Mouse (Mus musculus) embryonic facial prominence, embryonic 14.5 days (tissue): Measurements from ENCODE around the gene Med22. TPM values are rescaled to one million over a fixed set of nuclear protein-coding genes. Genes with fewer than 3 reads are reported as not detected.
A peak's percentile ranks its signal among the peaks of the same experiment; 100 is the strongest.

Source experiments
- ATAC-seq: fragments of 200-750 bp; cut with Nextera tagmentation; 2 replicates; pipeline ENCODE4 v1.8.0; 2017; ENCODE audit warnings: low read depth, moderate number of reproducible peaks, moderate TSS enrichment
- DNase-seq: peaks from one replicate; pipeline ENCODE4 v3.0.0-alpha.2; 2015; ENCODE audit warnings: low spot score
- H3K27ac ChIP-seq: fragments of 300-500 bp; sonication (generic); replicated peaks from 2 replicates; pipeline ENCODE4 v1.5.1; 2014; ENCODE audit warnings: low read depth, mild to moderate bottlenecking, low read length, moderate library complexity
- H3K27me3 ChIP-seq: fragments of 300-500 bp; sonication (generic); replicated peaks from 2 replicates; pipeline ENCODE4 v1.6.1; 2014; ENCODE audit warnings: low read length; ENCODE audit not compliant: control insufficient read depth, insufficient read depth
- H3K36me3 ChIP-seq: fragments of 300-500 bp; sonication (generic); 2 replicates; pipeline ENCODE4 v1.6.1; 2014; ENCODE audit warnings: low read length, mixed read lengths; ENCODE audit not compliant: control insufficient read depth, insufficient read depth
- H3K4me1 ChIP-seq: fragments of 300-500 bp; sonication (generic); 2 replicates; pipeline ENCODE4 v1.6.1; 2014; ENCODE audit warnings: antibody characterized with exemption, low read length; ENCODE audit not compliant: control insufficient read depth, insufficient read depth
- H3K4me2 ChIP-seq: fragments of 300-500 bp; sonication (generic); 2 replicates; pipeline ENCODE4 v1.6.1; 2014; ENCODE audit warnings: low read depth, mild to moderate bottlenecking, low read length, moderate library complexity, mixed read lengths
- H3K4me3 ChIP-seq: fragments of 300-500 bp; sonication (generic); 2 replicates; pipeline ENCODE4 v1.5.1; 2014; ENCODE audit warnings: low read depth, mild to moderate bottlenecking, low read length
- H3K9ac ChIP-seq: fragments of 300-500 bp; sonication (generic); 2 replicates; pipeline ENCODE4 v1.6.1; 2014; ENCODE audit warnings: low read depth, mild to moderate bottlenecking, low read length, moderate library complexity, mixed read lengths
- H3K9me3 ChIP-seq: fragments of 300-500 bp; sonication (generic); 2 replicates; pipeline ENCODE4 v1.6.1; 2016; ENCODE audit warnings: low read length; ENCODE audit not compliant: control insufficient read depth
- WGBS: fragments of 180-500 bp; shearing (Covaris S2); extraction: QIAGEN DNeasy Blood & Tissue Kit; methylation state at CpG from one replicate; pipeline ENCODE4 v1.1.7; 2014; 5-methylcytosine and 5-hydroxymethylcytosine counted together
- polyA plus RNA-seq: library from polyadenylated mRNA; unstranded; fragments of >200 nt; fragmentation: Nextera tagmentation; extraction: Ambion mirVana; gene quantifications from 2 replicates; pipeline ENCODE4 v1.2.1, GENCODE M21; 2014

The Med22 gene
- polyA plus RNA-seq, 1 experiment from 2014 or later, result 30.6 TPM

DNA sequence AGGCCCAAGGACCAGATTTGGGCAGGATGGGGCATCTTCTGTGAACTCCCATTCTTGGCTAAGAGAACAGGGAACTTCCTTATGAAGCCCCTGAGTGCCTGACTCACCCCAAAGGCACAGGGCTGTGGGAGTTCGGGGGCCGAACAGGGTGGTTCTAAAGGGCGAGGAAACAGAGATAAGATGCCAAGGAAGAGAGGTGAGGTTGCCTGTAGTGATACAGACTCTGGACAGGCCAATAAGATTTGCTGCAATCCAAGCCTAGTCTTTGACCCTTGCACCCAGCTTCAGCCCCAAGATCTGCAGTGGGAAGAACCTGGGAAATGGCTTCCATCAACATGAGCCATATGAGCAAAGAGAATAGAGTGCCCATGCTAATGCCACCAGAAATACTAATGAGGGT lies 32.8 kb upstream of the Med22 start:
- Histone ChIP-seq H3K4me3 (no peak overlapping the region), H3K36me3 (0 out of 2 replicates have a peak, but pooled peaks cover 2% of the 10 kb centered on the region), H3K27ac (no peak overlapping the region), H3K9ac (no peak overlapping the region), H3K4me2 (no peak overlapping the region), H3K27me3 (no peaks in the 10 kb centered on the region), H3K4me1 (no peaks in the 10 kb centered on the region), H3K9me3 (no peaks in the 10 kb centered on the region)
- no peak for ATAC-seq
- DNase-seq, result no peak
- WGBS, result 72% methylated on average over 3 of the region's 3 CpGs

DNA sequence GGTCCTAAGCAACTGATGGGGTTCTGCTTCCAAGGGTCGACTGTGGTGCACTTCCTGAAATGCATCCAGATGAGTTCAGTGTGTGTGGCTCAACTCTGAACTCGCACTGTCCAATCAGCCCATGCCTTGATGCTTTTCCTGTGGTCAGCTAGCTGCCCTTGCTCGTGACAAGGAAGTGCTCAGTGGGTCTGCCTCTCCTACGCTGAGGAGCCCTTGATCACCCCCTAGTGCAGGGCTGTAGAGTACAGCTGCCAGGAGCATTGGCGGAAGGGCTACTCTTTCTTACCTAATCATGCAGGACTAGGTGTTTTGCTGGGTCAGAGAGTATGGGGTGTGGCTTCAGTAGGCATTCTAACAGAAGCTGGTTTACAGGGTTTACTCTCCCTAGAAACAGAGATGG lies 31.1 kb upstream of the Med22 start:
- ATAC-seq, result no peak
- WGBS, result 34% methylated on average over 5 of the region's 5 CpGs
- H3K36me3 ChIP-seq, result no peaks in the 10 kb centered on the region

DNA sequence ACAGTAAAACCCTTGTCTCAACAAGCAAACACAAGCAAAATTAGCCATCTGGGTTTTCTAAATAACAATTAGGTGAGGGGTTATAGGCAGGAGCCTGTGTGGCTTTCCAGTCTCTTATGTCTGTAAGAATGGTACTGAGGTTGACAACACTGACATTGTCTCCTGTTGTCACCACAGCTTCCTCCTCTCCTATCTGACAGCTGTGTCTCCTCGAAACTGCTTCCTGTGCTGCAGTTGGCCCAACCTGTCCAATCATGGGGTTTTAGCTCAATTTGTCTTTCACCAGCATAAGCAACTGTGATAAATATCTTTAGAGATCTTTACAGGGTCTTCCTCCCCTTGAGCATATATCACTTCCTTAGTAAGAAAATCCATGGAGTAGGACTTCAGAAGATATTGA lies 25.9 kb upstream of the Med22 start:
- Histone ChIP-seq H3K36me3 (peaks cover 4% of the 10 kb centered on the region), H3K27ac (no peak overlapping the region), H3K9me3 (no peaks in the 10 kb centered on the region), H3K4me1 (peaks cover 10% of the 10 kb centered on the region), H3K9ac (no peak overlapping the region), H3K27me3 (no peaks in the 10 kb centered on the region), H3K4me3 (no peak overlapping the region), H3K4me2 (no peak overlapping the region)
- ATAC-seq (no peak), DNase-seq (no peak)
- 72% methylated on average over 1 of the region's 1 CpGs for WGBS

More for the DNA sequence above, 31.1 kb upstream of the Med22 start:
- no peak overlapping the region for H3K4me3 ChIP-seq
- no peaks in the 10 kb centered on the region for H3K4me1 ChIP-seq
- H3K4me2 ChIP-seq, result no peak overlapping the region
- H3K9me3 ChIP-seq, result no peaks in the 10 kb centered on the region
- no peaks in the 10 kb centered on the region for H3K27me3 ChIP-seq
- H3K9ac ChIP-seq, result no peak overlapping the region
- no peak for DNase-seq
- no peak overlapping the region for H3K27ac ChIP-seq

DNA sequence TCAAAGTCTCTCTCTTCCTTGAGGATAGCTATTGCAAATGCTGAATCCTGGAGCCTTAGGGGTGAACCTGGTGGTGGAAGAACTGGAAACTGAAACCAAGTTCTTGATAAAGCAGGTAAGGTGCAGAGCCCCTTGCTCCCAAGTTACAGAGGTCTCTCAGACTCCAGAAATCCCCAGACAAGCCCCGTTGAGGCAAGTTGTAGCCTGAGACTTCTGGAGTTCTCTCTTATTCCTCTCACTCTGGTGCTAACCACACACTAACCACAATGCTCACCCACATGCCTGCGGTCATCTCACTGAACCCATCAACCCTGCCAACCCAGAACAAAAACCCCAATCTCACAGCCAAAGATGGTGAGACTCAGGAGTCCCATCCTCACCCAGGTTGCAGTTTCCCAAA lies 24.8 kb upstream of the Med22 start:
- H3K9me3 ChIP-seq, result no peaks in the 10 kb centered on the region
- 97% methylated on average over 2 of the region's 2 CpGs for WGBS
- peaks cover 13% of the 10 kb centered on the region for H3K4me1 ChIP-seq
- no peak for ATAC-seq
- no peak overlapping the region for H3K27ac ChIP-seq
- no peak overlapping the region for H3K4me2 ChIP-seq
- H3K9ac ChIP-seq, result no peak overlapping the region
- no peak overlapping the region for H3K4me3 ChIP-seq
- H3K36me3 ChIP-seq, result peaks cover 15% of the 10 kb centered on the region
- H3K27me3 ChIP-seq, result no peaks in the 10 kb centered on the region
- DNase-seq, result no peak

DNA sequence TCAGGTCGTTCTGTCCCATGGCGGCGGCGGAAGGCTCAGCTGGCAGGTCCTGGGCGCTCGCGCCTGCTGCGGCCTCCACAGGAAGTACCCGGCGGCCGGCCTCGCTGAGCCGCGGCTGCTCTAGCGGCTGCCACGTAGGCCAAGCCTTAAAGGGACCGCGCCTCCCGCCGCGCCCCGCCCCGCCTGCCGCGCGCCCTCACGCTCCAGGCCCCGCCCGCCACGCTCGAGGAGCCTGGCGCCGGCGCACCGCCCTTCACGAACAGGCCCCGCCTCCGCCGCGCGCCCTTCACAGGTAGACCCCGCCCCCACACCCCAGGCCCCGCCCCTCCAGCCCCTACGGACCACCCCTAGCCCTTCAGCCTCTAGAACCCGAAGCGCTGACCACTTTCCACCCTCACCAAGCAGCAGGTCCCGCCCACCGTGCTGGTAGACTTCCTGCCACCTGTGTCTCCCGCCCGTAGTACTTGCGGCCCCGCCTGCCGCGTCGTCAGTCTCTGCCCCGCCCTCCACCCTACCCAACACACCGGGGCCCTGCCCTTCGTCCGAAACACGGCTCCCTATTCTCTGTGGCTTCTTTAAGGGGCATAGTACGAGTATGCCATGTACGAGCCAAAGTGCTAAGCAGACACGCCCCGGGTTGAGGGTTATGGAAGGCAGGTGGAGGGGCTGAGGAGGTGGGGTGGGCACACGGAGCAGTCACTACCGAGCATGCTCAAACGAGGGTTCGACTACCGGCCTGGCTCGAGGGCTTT lies 23.0 kb upstream of the Med22 start, which contains the start of the genes Surf4 and Stkld1:
Surf4 (minus strand) TSS at position 625 of the 752 bp plus-strand sequence.
Stkld1 (plus strand) TSS at position 744 of the 752 bp plus-strand sequence.
- ATAC-seq (peak; percentile 96), DNase-seq (peak; percentile 97)
- H3K4me1 ChIP-seq, result peaks cover 13% of the 10 kb centered on the region
- under 1% methylated on average over 23 of the region's 70 CpGs for WGBS
- H3K9ac ChIP-seq, result peak within 1 kb of the TSS; percentile 99
- H3K27ac ChIP-seq, result peak within 1 kb of the TSS; percentile 88
- H3K4me2 ChIP-seq, result peak within 1 kb of the TSS; percentile 58
- peak within 1 kb of the TSS; percentile 77 for H3K4me3 ChIP-seq
- peaks cover 28% of the 10 kb centered on the region for H3K36me3 ChIP-seq
- H3K9me3 ChIP-seq, result no peaks in the 10 kb centered on the region
- no peaks in the 10 kb centered on the region for H3K27me3 ChIP-seq

DNA sequence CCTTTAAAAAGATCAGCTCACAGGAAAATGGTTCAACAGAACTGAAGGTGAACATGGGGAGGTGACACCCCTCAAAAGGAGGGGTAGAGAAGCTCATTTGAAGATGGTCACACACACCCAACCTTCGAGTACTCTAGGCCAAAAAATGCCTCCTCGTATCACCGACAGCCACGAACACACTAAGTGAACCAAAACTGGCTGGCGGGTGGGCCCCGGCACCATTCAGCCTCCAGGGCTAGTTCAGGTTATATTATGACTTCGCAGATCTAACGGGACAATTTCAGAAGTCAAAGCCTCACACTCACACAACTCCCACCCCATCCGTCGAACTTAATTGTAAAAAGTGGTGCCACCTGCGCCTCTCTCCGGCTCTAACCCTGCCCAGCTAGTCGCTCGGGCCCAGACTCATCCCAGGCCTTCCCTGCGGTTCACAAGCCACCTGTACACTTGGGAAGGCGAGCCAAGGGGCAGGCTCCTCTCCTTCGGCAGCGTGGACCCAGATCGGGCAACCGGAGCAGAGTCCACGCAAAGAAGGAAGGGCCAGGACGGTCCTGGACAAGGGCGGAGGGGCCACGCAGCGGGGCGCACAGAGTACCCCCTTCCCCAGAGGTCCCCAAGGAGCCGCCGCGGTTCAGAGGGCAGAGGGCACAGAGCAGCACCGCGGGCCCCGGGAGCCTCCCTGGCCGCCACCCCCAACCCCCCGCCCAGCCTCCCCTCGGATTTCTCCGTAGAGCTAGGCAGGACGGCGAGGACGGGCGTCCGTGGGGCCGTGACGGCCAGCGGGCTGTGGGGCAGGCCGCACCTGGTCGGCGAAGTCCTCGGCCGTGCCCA lies 22.2 kb upstream of the Med22 start:
- Histone ChIP-seq H3K4me3 (peak overlapping the region; percentile 77), H3K4me2 (peak overlapping the region; percentile 58), H3K9me3 (no peaks in the 10 kb centered on the region), H3K27me3 (no peaks in the 10 kb centered on the region), H3K27ac (peak overlapping the region; percentile 88), H3K36me3 (peaks cover 35% of the 10 kb centered on the region), H3K9ac (peak overlapping the region; percentile 99), H3K4me1 (peaks cover 13% of the 10 kb centered on the region)
- no peak for ATAC-seq
- DNase-seq, result peak; percentile 11
- WGBS, result 2% methylated on average over 19 of the region's 49 CpGs

DNA sequence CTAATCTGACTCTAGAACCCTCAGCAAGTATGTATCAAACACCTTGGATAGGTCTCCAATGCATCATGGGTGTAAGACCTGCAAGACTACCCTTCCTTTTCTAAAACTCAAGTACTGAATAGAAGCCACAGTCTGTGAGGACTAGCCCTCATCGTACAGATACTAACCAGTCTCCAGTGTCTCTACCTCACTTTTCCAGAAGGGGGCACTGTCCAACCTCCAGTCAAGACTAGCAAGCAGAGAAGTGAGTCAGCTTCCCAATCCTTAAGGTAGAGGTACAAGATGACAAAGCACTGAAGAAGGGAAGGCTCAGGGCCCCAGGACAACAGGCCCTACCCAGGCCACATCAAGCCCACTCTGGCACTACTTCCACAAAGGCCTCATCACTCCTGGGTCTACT lies 19.9 kb upstream of the Med22 start:
- H3K4me2 ChIP-seq, result 0 out of 2 replicates have a peak overlapping the region, but pooled peaks have one; percentile 4
- peaks cover 58% of the 10 kb centered on the region for H3K36me3 ChIP-seq
- ATAC-seq, result no peak

DNA sequence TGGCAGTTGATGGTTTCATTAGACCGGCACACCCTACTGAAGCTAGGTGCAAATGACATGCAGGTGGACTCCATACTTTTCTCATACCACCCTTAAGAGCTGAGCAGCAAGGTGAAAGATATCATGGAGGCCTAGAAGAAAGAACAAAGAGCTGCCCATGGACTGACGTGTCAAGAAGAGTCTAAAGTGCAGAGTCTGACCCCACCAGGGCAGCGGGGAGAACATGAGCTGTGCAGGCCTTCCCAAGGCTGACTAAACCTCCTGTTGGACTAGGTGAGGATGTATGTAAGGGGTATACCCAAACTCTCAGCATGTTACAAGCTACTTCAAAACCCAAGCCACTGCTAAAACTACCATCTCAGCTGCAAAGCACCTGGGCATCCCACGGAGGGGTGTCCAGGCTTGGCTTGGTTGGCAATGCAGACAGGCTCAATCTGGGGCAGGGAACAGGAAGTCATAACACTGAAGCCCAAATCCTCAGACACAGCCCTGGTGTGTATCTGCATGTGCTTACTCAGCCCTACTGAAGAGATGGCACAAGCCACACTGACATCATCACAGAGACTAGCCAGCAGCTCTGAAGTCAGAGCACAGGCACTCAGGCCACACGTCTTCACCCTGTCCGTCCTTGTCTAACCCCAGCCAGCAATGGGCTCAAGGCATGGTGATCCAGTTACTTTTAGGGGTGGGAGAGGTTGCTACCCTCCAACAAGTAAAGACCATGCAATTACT lies 17.4 kb upstream of the Med22 start:
- peaks cover 82% of the 10 kb centered on the region for H3K36me3 ChIP-seq
- ATAC-seq (no peak), DNase-seq (no peak)
- no peaks in the 10 kb centered on the region for H3K9me3 ChIP-seq
- H3K27ac ChIP-seq, result no peak overlapping the region
- 90% methylated on average over 6 of the region's 6 CpGs for WGBS
- H3K9ac ChIP-seq, result no peak overlapping the region
- H3K4me2 ChIP-seq, result no peak overlapping the region
- H3K27me3 ChIP-seq, result no peaks in the 10 kb centered on the region
- peaks cover 13% of the 10 kb centered on the region for H3K4me1 ChIP-seq
- no peak overlapping the region for H3K4me3 ChIP-seq

More for the DNA sequence above, 19.9 kb upstream of the Med22 start:
- peak; percentile 62 for DNase-seq
- Histone ChIP-seq H3K9me3 (no peaks in the 10 kb centered on the region), H3K4me1 (peaks cover 13% of the 10 kb centered on the region), H3K27ac (no peak overlapping the region), H3K27me3 (no peaks in the 10 kb centered on the region), H3K4me3 (no peak overlapping the region), H3K9ac (no peak overlapping the region)
- 75% methylated on average over 1 of the region's 1 CpGs for WGBS
